Mouse (Mus musculus) gonadal fat pad, adult 2 months (tissue): ENCODE measurements around the gene Pank2. TPM values are rescaled to one million over a fixed set of nuclear protein-coding genes. Genes with fewer than 3 reads are reported as not detected.

Experiments
- DNase-seq: peaks from one replicate; pipeline ENCODE4 v3.0.0-alpha.2; 2012; ENCODE audit warnings: low read depth
- polyA plus RNA-seq: library from polyadenylated mRNA; depleted of rRNA; stranded (reverse); fragments of >200 nt; gene quantifications from 2 replicates; pipeline ENCODE4 v1.2.3, GENCODE M21; 2012; rRNA removed

Pank2 gene
- polyA plus RNA-seq, 1 experiment, result 18.0 TPM

- DNase-seq, result no peak
These were observed 61.4 kb downstream of the Pank2 start for GRCm38 (mm10) chr2:131323675-131324074.

DNA sequence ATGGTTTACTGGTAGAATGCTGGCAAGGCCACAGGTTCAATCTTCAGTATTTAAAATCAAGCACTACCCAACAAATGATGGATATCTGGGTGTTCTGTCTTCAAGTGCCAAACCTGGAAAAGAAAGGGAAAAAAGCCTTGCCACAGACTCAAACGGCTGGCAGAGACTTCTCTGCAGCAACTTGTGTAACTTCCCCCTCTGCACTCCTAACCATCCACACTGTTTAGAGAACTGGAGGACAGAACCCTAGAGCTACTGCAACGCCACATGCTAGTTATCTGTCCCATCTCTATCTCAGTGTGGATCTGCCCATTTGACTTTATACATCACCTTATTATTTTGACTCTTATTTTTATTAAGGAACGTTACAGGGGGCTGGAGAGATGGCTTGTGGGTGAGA, 63.7 kb downstream of the Pank2 start:
- no peak for DNase-seq

- no peak for DNase-seq
These were observed 66.7 kb downstream of the Pank2 start for GRCm38 (mm10) chr2:131328981-131329380.

DNA sequence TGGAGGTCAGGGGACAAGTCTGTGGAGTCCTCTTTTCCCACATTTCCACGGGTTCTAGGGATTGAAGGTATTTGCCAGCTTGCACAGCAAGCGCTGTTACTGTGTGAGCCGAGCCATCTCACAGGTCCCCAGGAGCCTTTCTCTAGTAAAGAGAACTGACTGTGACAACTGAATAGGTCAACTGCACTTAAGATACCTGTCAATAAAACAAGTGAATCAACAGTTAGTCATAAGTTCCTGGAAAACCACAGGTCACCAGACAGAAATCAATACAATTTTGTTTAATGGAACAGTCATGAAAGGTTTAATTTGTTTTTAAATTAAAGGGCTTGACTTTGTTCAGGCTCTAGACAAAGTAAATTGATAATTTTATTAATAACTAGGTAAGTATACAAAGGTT, 68.3 kb downstream of the Pank2 start:
- DNase-seq, result no peak

- no peak for DNase-seq
These were observed 75.3 kb downstream of the Pank2 start for GRCm38 (mm10) chr2:131337602-131338001.

- no peak for DNase-seq
These were observed 82.2 kb downstream of the Pank2 start for GRCm38 (mm10) chr2:131344449-131344848.

DNA sequence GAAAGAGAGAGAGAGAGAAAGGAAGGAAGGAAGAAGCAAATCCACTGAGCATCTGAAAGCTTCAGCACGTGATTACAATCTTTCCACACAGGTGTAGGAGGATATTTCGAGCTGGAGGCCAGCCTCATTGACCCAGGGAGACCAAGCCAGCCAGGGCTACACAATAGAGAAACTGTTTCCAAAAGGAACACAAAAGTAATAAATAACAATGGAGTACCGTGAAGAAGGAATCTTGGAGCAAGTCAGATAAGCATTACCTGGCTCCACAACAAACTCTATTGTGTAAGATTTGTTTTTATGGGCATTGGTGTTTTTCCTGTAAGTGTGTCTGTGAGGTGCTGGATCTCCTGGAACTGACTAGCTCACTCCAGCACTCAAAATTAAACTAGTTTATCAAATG, 83.3 kb downstream of the Pank2 start:
- DNase-seq, result peak; percentile 90

Other genes starting within 250 kb of the Pank2 start
- gene Gfra4, start 219.4 kb upstream of the Pank2 start, polyA plus RNA-seq, result 30.3 and 35.7 TPM in 2 replicates
- gene Adam33, start 198.7 kb upstream of the Pank2 start, polyA plus RNA-seq, result 20.6 and 25.6 TPM in 2 replicates
- gene Siglec1, start 175.7 kb upstream of the Pank2 start, polyA plus RNA-seq, result 12.7 and 16.5 TPM in 2 replicates
- gene Hspa12b, start 135.2 kb upstream of the Pank2 start, polyA plus RNA-seq, result 21.7 and 30.8 TPM in 2 replicates
- not detected in 2 replicates for gene Gm11037, start 129.0 kb upstream of the Pank2 start, polyA plus RNA-seq
- 117 and 168 TPM in 2 replicates for gene 1700037H04Rik, start 102.4 kb upstream of the Pank2 start, polyA plus RNA-seq
- 68.6 and 75.4 TPM in 2 replicates for gene Cenpb, start 82.4 kb upstream of the Pank2 start, polyA plus RNA-seq
- gene Cdc25b, start 75.5 kb upstream of the Pank2 start, polyA plus RNA-seq, result 12.7 and 14.4 TPM in 2 replicates
- gene Spef1, start 75.2 kb upstream of the Pank2 start, polyA plus RNA-seq, result 4.3 and 4.8 TPM in 2 replicates
- 51.1 and 54.9 TPM in 2 replicates for gene Ap5s1, start 55.4 kb upstream of the Pank2 start, polyA plus RNA-seq
- 59.9 and 76.7 TPM in 2 replicates for gene Mavs, start 28.4 kb upstream of the Pank2 start, polyA plus RNA-seq
- gene Rnf24, start 90.4 kb downstream of the Pank2 start, polyA plus RNA-seq, result 8.3 and 8.5 TPM in 2 replicates
- 34.6 and 43.2 TPM in 2 replicates for gene Smox, start 229.0 kb downstream of the Pank2 start, polyA plus RNA-seq